Mouse (Mus musculus): ENCODE measurements at regions not wholly inside any gene's neighbourhood (a gene's known extent, or its start where the extent isn't known, plus 50 kb on each side); places are given as distances from the start of the nearest gene placed in this dataset.

DNA sequence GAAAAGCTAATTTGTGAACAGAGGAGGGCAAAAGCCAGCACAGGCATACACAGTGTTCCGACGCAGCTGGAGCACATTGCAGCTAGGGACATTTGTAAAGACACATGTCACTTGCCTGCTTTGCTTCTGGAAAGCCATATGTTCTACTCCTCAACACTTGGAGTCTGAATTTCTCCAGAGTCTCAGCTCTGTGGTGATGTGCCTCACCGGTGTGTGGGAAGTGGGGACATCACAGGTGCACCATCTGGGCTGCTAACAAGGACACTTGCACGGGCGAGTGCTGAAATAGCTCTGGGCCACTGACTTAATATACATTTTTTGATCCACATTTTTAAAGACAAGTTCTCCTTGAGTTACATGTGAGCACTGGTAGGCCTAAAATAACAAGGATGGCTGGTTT lies 139.2 kb upstream of the Trpm3 start:
- TF ChIP-seq NANOG (IDR thresholded peaks at IDR 0.05; ENCODE audit: borderline replicate concordance, low read length) (no peak), CTCF (conservative IDR thresholded peaks at IDR 0.05; ENCODE audit: low read length) (no peak)
